Mouse (Mus musculus) cerebellum, adult 2 months (tissue): ENCODE measurements around the gene Kel.

Experiments
- CTCF ChIP-seq: fragments of 200-500 bp; IDR thresholded peaks from 2 replicates; pipeline ENCODE4 v1.5.1; 2011; ENCODE audit warnings: low read depth, mild to moderate bottlenecking, control low read depth, low read length, moderate library complexity, borderline replicate concordance; ENCODE audit not compliant: insufficient read depth
- POLR2A ChIP-seq: fragments of 200-500 bp; IDR thresholded peaks from 2 replicates; pipeline ENCODE4 v1.6.1; 2011; ENCODE audit warnings: low read length, control low read depth, borderline replicate concordance; ENCODE audit not compliant: insufficient read depth

DNA sequence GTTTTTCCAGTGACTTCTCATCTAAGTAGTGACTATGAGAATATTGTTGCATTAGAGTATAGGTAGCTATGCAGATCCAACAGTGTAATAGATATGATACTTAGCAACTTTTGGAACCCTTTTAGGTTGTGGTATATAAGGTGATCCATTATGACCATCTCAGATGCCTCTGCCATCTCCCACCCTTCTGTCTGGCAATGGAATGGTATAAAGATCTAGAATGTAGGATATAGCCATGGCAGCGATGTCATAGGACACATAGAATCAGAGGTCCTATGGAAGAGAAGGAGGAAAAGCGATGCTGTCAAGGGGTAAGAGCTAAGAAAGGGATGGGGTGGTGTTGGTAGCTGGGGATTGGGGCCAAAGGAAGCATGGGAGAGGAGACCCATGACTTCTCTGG, 20.0 kb downstream of the Kel start, which contains the start of gene Llcfc1:
- TF ChIP-seq CTCF (no peak), POLR2A (no peak)
